ENCODE assay signal across 18 mouse cellular contexts in the genomic region with DNA sequence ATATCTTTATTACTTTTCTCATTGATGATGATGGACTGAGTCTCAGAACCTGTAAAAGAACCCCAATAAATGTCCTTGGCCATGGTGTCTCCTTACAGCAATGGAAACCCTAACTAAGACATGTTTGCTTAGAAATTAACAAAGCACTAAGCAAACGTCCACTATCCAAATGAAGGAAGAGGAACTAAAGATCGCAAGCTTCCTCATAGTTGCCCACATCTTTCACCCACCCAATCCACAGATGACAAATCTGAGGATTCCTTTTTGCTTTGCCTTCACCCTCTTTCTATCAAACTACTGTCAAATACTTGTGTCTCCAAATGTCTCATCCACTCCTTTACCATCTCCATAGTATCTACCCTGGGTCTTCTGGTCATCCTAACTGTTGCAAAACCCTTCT. TPM values are rescaled to one million over a fixed set of nuclear protein-coding genes. Genes with fewer than 3 reads are reported as not detected.
DNase-seq lines count a peak whose midpoint lies in the region; ATAC-seq and TF ChIP-seq lines count a peak whose summit lies in the region.
"Had no signal": no experiment of that assay in that cellular context is flagged by ENCODE, and none has a peak within 500 bp of the region (broad histone marks: within the 10 kb centered on the region; RNA-seq: fewer than 3 reads in every experiment).

No protein-coding gene starts in this region.

- ATAC-seq in granulocyte monocyte progenitor cell, adult 5-6 weeks (replicated peaks; ENCODE audit: poor library complexity, severe bottlenecking), result peak; percentile 14

- no peak overlapping the region for H3K9ac ChIP-seq in heart, adult 2 months (ENCODE audit: low read depth, low read length)

- H3K4me1 ChIP-seq in heart, adult 2 months (ENCODE audit: control insufficient read depth, insufficient read depth, low read length), result peaks cover 4% of the 10 kb centered on the region

- no peak for TF ChIP-seq EP300 in heart, adult 2 months (IDR thresholded peaks at IDR 0.05; ENCODE audit: insufficient read depth, low read depth, low read length)

- 88% methylated on average over 2 of the region's 2 CpGs for WGBS in heart, adult 2 months
- 0% methylated on average over 2 of the region's 2 CpGs for WGBS in macrophage (ENCODE audit: missing documents)

- no peak overlapping the region for H3K4me3 ChIP-seq in heart, adult 2 months
- H3K4me3 ChIP-seq in macrophage (ENCODE audit: inconsistent target), result no peak overlapping the region

- 0 out of 2 replicates have a peak, but pooled peaks cover 1% of the 10 kb centered on the region for H3K79me2 ChIP-seq in heart, adult 2 months (replicated peaks; ENCODE audit: control insufficient read depth, insufficient read depth, low read length)
- H3K79me2 ChIP-seq in macrophage (ENCODE audit: inconsistent target), result peaks cover 19% of the 10 kb centered on the region

- TF ChIP-seq POLR2A in heart, adult 2 months (IDR thresholded peaks at IDR 0.05; ENCODE audit: insufficient read depth, low read depth, low read length), result no peak

- H3K36me3 ChIP-seq in heart, adult 2 months (ENCODE audit: control insufficient read depth, insufficient read depth, low read length), result peaks cover 6% of the 10 kb centered on the region; the same call in 1 of the 2 replicates
- H3K36me3 ChIP-seq in macrophage (ENCODE audit: inconsistent target), result no peaks in the 10 kb centered on the region
- H3K36me3 ChIP-seq: midbrain, embryonic 15.5 days had no signal

- intact Hi-C loops in heart, adult 2 months (cut with DNase I), result loop anchor here (5.0 kb wide), 3 partner anchors 114 to 269 kb away; partner anchors contain the start of genes Rap1a and Wdr77
- intact Hi-C loops in heart, postnatal 36 days (cut with DNase I), result loop anchor here (2.0 kb wide), 1 partner anchor 14 kb away; no protein-coding TSS in a partner anchor

- TF ChIP-seq CTCF in heart, adult 2 months (IDR thresholded peaks at IDR 0.05), result no peak

- H3K27ac ChIP-seq in heart, adult 2 months, result peak overlapping the region; percentile 95; the same call in 1 of the 2 replicates
- H3K27ac ChIP-seq in macrophage, result peak overlapping the region; percentile 69

- no peaks in the 10 kb centered on the region for H3K27me3 ChIP-seq in heart, adult 2 months (ENCODE audit: control insufficient read depth, insufficient read depth, low read length)
- H3K27me3 ChIP-seq: midbrain, embryonic 15.5 days; stomach, embryonic 15.5 days had no signal

- DNase-seq in heart, adult 2 months, result no peak
- DNase-seq in heart, postnatal 36 days, result no peak
- peak; percentile 22 for DNase-seq in A20 (ENCODE audit: low read depth, low spot score)
- DNase-seq in adrenal gland, adult 2 months, result no peak
- DNase-seq in spleen, adult 18-20 months, result no peak
- DNase-seq: adrenal gland, postnatal 14 days; cerebellum, adult 9-10 months; embryo, embryonic 11 days; gastrocnemius, postnatal 14 days; heart, postnatal 10 days; kidney, adult 11 months; kidney, postnatal 10 days; lung, adult 2 months; thymus, postnatal 14 days had no signal

RNA-seq across cellular contexts. Expression of gene Ddx20, which starts 1.2 kb away (rescaled TPM):
- 10 to 100 TPM in 1 of 2 experiments, 1 to 10 TPM in 1; 9.2 to 12.3 TPM for total RNA-seq in heart, adult 2 months (2021)
- polyA plus RNA-seq in heart, adult 2 months (2012; rRNA removed), result 4.1 and 6.5 TPM in 2 replicates
- 10 to 100 TPM; 10.6 to 11.8 TPM for total RNA-seq in heart, postnatal 36 days (2021)
- total RNA-seq in granulocyte monocyte progenitor cell, adult 5-6 weeks (2014; fragmentation: Nextera tagmentation), result 27.8 and 30.0 TPM in 2 replicates
- 50.3 and 58.6 TPM in 2 replicates for total RNA-seq in granulocyte monocyte progenitor cell, adult 5-6 weeks (2017)
- 10 to 100 TPM in 12 of 26 experiments, 1 to 10 TPM in 14; 2.6 to 20.0 (median 8.5) TPM for total RNA-seq in macrophage (2018; cell fraction: chromatin; rRNA removed)
- 10 to 100 TPM in 12 of 26 experiments, 1 to 10 TPM in 14; 5.2 to 12.4 (median 9.8) TPM for total RNA-seq in macrophage (2018; cell fraction: cytosol; rRNA removed)
- 10 to 100 TPM in 9 of 26 experiments, 1 to 10 TPM in 17; 3.5 to 18.4 (median 8.4) TPM for total RNA-seq in macrophage (2018; cell fraction: nucleus; rRNA removed)
- polyA plus RNA-seq in macrophage (2018), result 7.6 to 11.7 TPM (median 8.4 TPM) in 3 replicates
- total RNA-seq in adrenal gland, adult 2 months (2021), result 10 to 100 TPM; 16.9 to 17.0 TPM
- polyA plus RNA-seq in adrenal gland, adult 2 months (2012; rRNA removed), result 25.4 and 26.4 TPM in 2 replicates

RNA-seq across cellular contexts. Expression of gene Inka2, which starts 15.9 kb away (rescaled TPM):
- total RNA-seq in heart, adult 2 months (2021), result 10 to 100 TPM; 16.1 to 16.2 TPM
- 11.5 and 22.4 TPM in 2 replicates for polyA plus RNA-seq in heart, adult 2 months (2012; rRNA removed)
- total RNA-seq in heart, postnatal 36 days (2021), result 10 to 100 TPM; 15.3 to 18.8 TPM
- not detected in 2 replicates for total RNA-seq in granulocyte monocyte progenitor cell, adult 5-6 weeks (2014; fragmentation: Nextera tagmentation)
- 0.26 TPM in 1 of 2 replicates, not detected in the other for total RNA-seq in granulocyte monocyte progenitor cell, adult 5-6 weeks (2017)
- 10 to 100 TPM in 1 of 26 experiments, 1 to 10 TPM in 18, under 1 TPM in 7; 0.31 to 10.1 (median 3.6) TPM for total RNA-seq in macrophage (2018; cell fraction: chromatin; rRNA removed)
- total RNA-seq in macrophage (2018; cell fraction: cytosol; rRNA removed), result 1 to 10 TPM in 18 of 26 experiments, under 1 TPM in 8; 0.33 to 3.1 (median 1.6) TPM
- total RNA-seq in macrophage (2018; cell fraction: nucleus; rRNA removed), result 10 to 100 TPM in 1 of 26 experiments, 1 to 10 TPM in 19, under 1 TPM in 5, not detected in 1; 0.12 to 10.1 (median 3.1) TPM
- polyA plus RNA-seq in macrophage (2018), result 2.0 to 2.6 TPM (median 2.3 TPM) in 3 replicates
- 1 to 10 TPM; 1.3 to 3.6 TPM for total RNA-seq in adrenal gland, adult 2 months (2021)
- polyA plus RNA-seq in adrenal gland, adult 2 months (2012; rRNA removed), result 0.54 and 0.91 TPM in 2 replicates
